Mouse (Mus musculus) regulatory T cell (primary cell): ENCODE measurements around the gene Yif1a.

Experiments
- in situ Hi-C: fragments of 300-600 bp; cut with MboI, MseI; formaldehyde crosslinking; loops from one replicate; pipeline ENCODE4 v1.15.1; 2025; ENCODE audit warnings: high pct_unique_total_duplicates

Gene Yif1a

DNA sequence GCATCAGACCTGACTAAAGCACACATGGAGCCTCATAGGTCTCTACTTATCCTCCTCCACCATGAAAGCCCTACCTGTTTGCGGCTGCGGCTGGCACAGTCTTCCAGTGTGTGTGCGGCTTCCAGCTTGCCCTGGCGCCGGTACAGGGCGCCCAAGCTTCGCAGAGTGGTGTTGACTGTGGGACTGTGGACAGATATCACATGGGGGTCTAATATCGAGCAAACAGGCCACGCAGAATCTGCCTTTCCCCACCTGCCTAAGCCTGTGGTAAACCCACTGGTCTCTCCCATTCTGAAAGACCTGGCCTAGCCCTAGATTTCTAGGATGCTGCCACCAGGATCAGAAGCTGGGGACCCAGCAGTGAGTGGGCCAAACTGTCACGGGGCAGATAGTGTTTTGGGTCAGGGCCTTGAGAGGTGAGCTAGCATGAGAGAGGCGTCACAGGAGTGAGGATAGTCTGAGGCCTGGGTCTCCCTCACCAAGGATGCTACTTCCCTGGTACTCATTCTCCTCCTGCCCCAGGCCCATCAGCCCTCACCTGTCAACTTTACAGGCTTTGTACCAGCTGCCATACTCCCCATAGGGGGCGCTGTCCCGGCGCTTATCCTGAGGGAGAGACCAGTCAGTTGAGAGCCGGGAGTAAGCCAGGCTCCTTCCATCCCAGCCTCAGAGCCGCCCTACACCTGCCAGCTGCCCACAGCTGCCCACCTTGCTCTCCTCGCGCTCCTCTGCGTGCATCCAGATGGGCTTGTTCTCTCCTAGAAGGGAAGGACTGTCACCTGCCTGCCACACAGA lies 21.5 kb downstream of the Yif1a start:
- in situ Hi-C loops = loop anchor here (10.0 kb wide), 1 partner anchor 995 kb away; no protein-coding TSS in a partner anchor

DNA sequence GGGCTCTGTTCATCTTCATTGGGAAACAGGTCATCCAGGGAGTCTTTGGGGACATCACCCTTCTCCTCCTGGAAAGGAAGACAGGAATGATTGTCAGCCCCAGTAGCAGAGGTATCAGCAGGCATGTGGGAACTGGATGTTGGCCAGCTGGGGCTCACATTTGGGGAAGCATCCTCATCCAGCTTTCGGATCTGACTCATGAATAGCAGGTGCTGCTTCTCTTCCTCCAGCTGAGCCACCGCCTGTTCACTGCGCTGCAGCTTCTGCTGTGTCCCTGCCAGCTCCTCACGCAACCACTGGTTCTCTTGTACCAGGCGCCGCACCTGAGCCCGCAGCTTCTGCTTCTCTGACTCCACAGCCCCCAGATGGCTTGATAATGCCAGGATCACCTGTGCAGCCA lies 25.4 kb downstream of the Yif1a start:
- in situ Hi-C loops = no loop called here

- in situ Hi-C loops = no loop called here
Measured at GRCm38 (mm10) chr19:5117494-5118383, 29.4 kb downstream of the Yif1a start.

DNA sequence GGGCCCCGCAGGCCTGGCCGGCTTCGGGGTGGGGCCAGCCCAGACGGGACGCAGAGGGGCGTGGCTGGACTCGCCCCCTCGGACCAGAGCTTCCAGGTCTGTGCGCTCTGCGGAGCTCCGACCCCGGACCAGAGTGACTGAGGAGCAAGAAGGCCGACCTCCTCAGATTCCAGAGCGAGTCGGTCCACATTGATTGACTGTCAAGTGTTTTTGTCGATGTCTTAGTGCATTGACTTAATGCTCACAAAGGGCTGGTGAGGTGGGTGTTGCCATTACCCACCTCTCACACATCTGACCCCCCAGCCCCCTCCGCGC lies 30.0 kb downstream of the Yif1a start, which contains the start of gene Klc2:
Gene Klc2 (minus strand): TSS at position 177 of the 315 bp plus-strand sequence.
- in situ Hi-C loops = no loop called here

- in situ Hi-C loops = no loop called here
Measured at GRCm38 (mm10) chr19:5122492-5122891, 34.2 kb downstream of the Yif1a start.

DNA sequence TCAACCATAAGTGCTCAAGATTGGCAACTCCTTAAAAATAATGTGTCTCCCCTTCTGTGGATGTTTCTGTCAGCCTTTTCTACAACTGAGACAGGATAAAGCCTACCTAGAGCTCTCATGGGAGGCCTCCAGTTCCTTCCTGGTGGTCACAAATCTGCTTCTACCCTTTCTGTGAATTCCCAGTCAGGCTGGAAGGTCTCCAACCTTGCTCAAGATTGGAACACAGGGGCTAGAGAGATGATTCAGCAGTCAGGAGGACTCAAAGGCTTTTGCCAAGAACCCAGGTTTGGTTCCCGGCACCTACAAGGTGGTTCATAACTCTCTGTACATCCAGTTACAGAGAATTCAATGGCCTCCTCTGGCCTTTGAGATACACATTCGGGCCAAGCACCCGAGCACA lies 34.9 kb downstream of the Yif1a start:
- in situ Hi-C loops = no loop called here

DNA sequence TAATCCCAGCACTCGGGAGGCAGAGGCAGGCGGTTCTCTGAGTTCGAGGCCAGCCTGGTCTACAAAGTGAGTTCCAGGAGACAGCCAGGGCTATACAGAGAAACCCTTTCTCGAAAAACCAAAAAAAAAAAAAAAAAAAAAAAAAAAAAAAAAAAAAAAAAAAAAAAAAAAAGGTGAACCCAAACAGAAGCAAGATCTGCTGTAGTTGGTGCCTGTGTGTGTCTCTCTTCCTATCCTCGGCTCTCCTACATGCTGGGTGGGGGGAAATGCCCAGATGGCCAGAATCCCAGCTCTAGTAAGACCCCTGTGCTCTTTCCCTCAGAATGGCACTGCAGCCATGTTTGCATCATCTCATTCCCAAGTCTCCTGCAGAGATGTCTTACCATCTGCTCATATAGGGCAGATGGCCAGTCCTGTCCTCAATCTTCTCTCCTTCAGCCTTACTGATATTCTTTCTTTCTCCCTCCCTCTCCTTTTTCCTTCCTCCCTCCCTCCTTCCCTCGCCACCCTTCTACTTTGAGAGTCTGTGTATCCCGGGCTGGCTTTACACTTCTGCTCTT lies 35.8 kb downstream of the Yif1a start:
- in situ Hi-C loops = no loop called here

DNA sequence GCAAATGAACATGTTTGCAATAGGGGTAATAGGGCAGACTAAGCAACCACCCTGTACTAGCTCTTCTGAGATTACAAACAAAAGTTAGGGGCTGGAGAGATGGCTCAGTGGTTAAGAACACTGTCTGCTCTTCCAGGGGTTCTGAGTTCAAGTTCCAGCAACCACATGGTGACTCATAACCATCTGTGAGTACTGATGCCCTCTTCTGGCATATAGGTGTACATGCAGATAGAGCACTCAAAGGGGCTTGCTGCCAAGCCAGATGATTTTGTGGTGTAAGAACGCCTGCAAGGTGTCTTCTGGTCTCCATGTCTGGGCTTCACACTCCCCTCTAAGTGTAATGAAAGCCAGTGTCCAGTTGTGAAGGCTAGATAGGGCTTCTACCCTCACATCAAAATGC lies 41.4 kb downstream of the Yif1a start:
- in situ Hi-C loops = no loop called here

DNA sequence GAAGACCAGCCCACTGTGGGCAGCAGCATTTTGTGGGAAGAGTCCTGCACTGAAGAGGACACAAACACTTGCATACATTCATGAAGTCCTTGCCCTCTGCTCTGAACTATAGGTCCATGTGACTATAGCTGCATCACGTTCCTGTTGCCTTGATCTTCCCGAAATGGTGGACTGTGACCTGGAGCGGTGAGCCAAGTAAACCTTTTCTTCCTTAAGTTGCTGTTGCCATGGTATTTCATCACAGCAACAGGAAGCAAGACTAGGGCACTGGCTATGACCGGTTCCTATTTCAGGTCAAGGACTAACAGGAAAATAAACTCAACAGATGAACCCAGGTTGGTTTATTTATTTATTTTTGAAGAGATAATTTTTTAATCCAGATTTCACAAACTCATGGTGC lies 42.9 kb downstream of the Yif1a start:
- in situ Hi-C loops = no loop called here

DNA sequence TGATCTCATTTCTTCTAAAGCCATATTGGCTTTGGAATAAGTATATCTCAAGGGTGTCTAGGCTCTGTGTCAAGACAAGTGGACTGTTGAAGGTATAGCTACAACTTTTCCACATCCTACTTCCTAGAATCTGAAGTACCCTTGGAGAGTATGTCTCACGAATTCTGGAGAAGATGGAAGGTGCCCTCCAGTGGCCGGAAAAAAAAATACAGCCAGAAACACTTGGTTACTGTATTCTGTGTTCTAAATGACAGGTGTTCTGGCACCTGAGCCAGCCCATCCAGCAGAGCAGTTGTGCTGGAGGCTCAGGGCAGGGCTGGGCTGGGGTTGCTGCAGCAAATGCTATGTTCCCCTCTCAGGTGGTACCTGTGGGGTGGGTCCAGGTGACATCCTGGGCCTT lies 51.3 kb downstream of the Yif1a start:
- in situ Hi-C loops = no loop called here
